Mouse (Mus musculus) gastrocnemius, postnatal 25 days (tissue): ENCODE results near the gene Fndc1. TPM values are rescaled to one million over a fixed set of nuclear protein-coding genes. Genes with fewer than 3 reads are reported as not detected.
A peak's percentile ranks its signal among the peaks of the same experiment; 100 is the strongest.

ENCODE experiments used
- DNase-seq: peaks from one replicate; pipeline ENCODE4 v3.0.0; 2022
- total RNA-seq, 2 experiments: library from RNA; stranded (reverse); gene quantifications; 1 replicate in 1 of 2; 2 replicates in 1 of 2; pipeline ENCODE4 v1.2.3; 2021

The Fndc1 gene
- total RNA-seq, 2 experiments from 2014 or later, result 46.0 to 52.2 TPM

- DNase-seq, result no peak
Measured at GRCm38 (mm10) chr17:7820176-7820575, 6.9 kb downstream of the Fndc1 start.

- no peak for DNase-seq
Measured at GRCm38 (mm10) chr17:7816602-7817001, 10.5 kb downstream of the Fndc1 start.

- no peak for DNase-seq
Measured at GRCm38 (mm10) chr17:7814433-7814832, 12.7 kb downstream of the Fndc1 start.

GRCm38 (mm10) chr17:7808043-7808442 is 19.1 kb downstream of the Fndc1 start:
- DNase-seq, result no peak

GRCm38 (mm10) chr17:7805105-7805504 is 22.0 kb downstream of the Fndc1 start:
- DNase-seq, result no peak

GRCm38 (mm10) chr17:7802483-7802882 is 24.6 kb downstream of the Fndc1 start:
- DNase-seq, result no peak

GRCm38 (mm10) chr17:7799894-7800293 is 27.2 kb downstream of the Fndc1 start:
- DNase-seq, result no peak

- DNase-seq, result no peak
Measured at GRCm38 (mm10) chr17:7795584-7795983, 31.5 kb downstream of the Fndc1 start.

- DNase-seq, result no peak
Measured at GRCm38 (mm10) chr17:7795168-7795567, 31.9 kb downstream of the Fndc1 start.

GRCm38 (mm10) chr17:7794093-7794492 is 33.0 kb downstream of the Fndc1 start:
- peak; percentile 34 for DNase-seq

GRCm38 (mm10) chr17:7790512-7790911 is 36.6 kb downstream of the Fndc1 start:
- DNase-seq, result no peak

- DNase-seq, result no peak
Measured at GRCm38 (mm10) chr17:7774101-7774500, 53.0 kb downstream of the Fndc1 start.

GRCm38 (mm10) chr17:7759786-7760185 is 67.3 kb downstream of the Fndc1 start:
- no peak for DNase-seq

GRCm38 (mm10) chr17:7755001-7755400 is 72.1 kb downstream of the Fndc1 start:
- DNase-seq, result peak; percentile 43

GRCm38 (mm10) chr17:7753383-7753782 is 73.7 kb downstream of the Fndc1 start:
- DNase-seq, result no peak

GRCm38 (mm10) chr17:7749051-7749815 is 77.9 kb downstream of the Fndc1 start:
- DNase-seq, result no peak

- no peak for DNase-seq
Measured at GRCm38 (mm10) chr17:7746841-7747240, 80.3 kb downstream of the Fndc1 start.

- no peak for DNase-seq
Measured at GRCm38 (mm10) chr17:7744976-7745375, 82.1 kb downstream of the Fndc1 start.

- no peak for DNase-seq
Measured at GRCm38 (mm10) chr17:7740988-7741387, 86.1 kb downstream of the Fndc1 start.

GRCm38 (mm10) chr17:7722991-7723390 is 104.1 kb downstream of the Fndc1 start:
- no peak for DNase-seq

GRCm38 (mm10) chr17:7718886-7719285 is 108.2 kb downstream of the Fndc1 start:
- peak; percentile 16 for DNase-seq

GRCm38 (mm10) chr17:7717945-7718344 is 109.2 kb downstream of the Fndc1 start:
- no peak for DNase-seq

GRCm38 (mm10) chr17:7713020-7713419 is 114.1 kb downstream of the Fndc1 start:
- no peak for DNase-seq

GRCm38 (mm10) chr17:7707073-7707472 is 120.0 kb downstream of the Fndc1 start:
- DNase-seq, result no peak
